Mouse (Mus musculus) bone marrow, adult 2 months (tissue): ENCODE data around the gene Klhl26. TPM values are rescaled to one million over a fixed set of nuclear protein-coding genes. Genes with fewer than 3 reads are reported as not detected.
A peak's percentile ranks its signal among the peaks of the same experiment; 100 is the strongest.

Experiments
- H3K27ac ChIP-seq: fragments of 200-500 bp; 2 replicates; pipeline ENCODE4 v1.5.1; 2012; ENCODE audit warnings: low read depth, mild to moderate bottlenecking, control low read depth, inconsistent platforms, low read length; ENCODE audit not compliant: control insufficient read depth, poor library complexity, insufficient read depth
- H3K4me1 ChIP-seq: fragments of 200-500 bp; 2 replicates; pipeline ENCODE4 v1.6.1; 2011; ENCODE audit warnings: low read length; ENCODE audit not compliant: control insufficient read depth, insufficient read depth
- H3K4me3 ChIP-seq: fragments of 200-500 bp; replicated peaks from 2 replicates; pipeline ENCODE3; 2011; ENCODE audit warnings: mild to moderate bottlenecking, low read depth, low read length, control low read depth; ENCODE audit not compliant: control insufficient read depth
- CTCF ChIP-seq: fragments of 200-500 bp; IDR thresholded peaks from 2 replicates; pipeline ENCODE4 v1.5.1; 2011; ENCODE audit warnings: low read length, control low read depth; ENCODE audit not compliant: control insufficient read depth, insufficient read depth
- POLR2A ChIP-seq: fragments of 200-500 bp; IDR thresholded peaks from 2 replicates; pipeline ENCODE4 v1.6.1; 2011; ENCODE audit warnings: low read depth, mild to moderate bottlenecking, control low read depth, low read length, borderline replicate concordance; ENCODE audit not compliant: control insufficient read depth
- WGBS: fragments of 180-500 bp; shearing (Covaris S2); methylation state at CpG from one replicate; pipeline ENCODE4 v1.1.7; 2018; 5-methylcytosine and 5-hydroxymethylcytosine counted together
- polyA plus RNA-seq: library from polyadenylated mRNA; stranded (reverse); fragments of >200 nt; gene quantifications from 2 replicates; pipeline ENCODE4 v1.2.4, GENCODE M21; 2011; ENCODE audit warnings: low replicate concordance; ENCODE audit not compliant: missing spikeins, insufficient read depth, insufficient read length

Klhl26 gene
- polyA plus RNA-seq, 1 experiment, result 11.0 TPM

GRCm38 (mm10) chr8:70419879-70420643 is 56.7 kb downstream of the Klhl26 start:
- no peak overlapping the region for H3K4me3 ChIP-seq
- WGBS, result 64% methylated on average over 11 of the region's 11 CpGs
- peaks cover 4% of the 10 kb centered on the region for H3K4me1 ChIP-seq
- H3K27ac ChIP-seq, result peak overlapping the region; percentile 16; the same call in 1 of the 2 replicates
- TF ChIP-seq CTCF, result no peak
- TF ChIP-seq POLR2A, result no peak

- H3K27ac ChIP-seq, result no peak overlapping the region
- H3K4me3 ChIP-seq, result no peak overlapping the region
- H3K4me1 ChIP-seq, result peaks cover 4% of the 10 kb centered on the region
- 89% methylated on average over 14 of the region's 14 CpGs for WGBS
- no peak for TF ChIP-seq POLR2A
- no peak for TF ChIP-seq CTCF
Measured at GRCm38 (mm10) chr8:70418954-70419353, 57.8 kb downstream of the Klhl26 start.

- no peak overlapping the region for H3K27ac ChIP-seq
- TF ChIP-seq CTCF, result no peak
- TF ChIP-seq POLR2A, result no peak
Measured at GRCm38 (mm10) chr8:70417914-70418313, 58.9 kb downstream of the Klhl26 start.

GRCm38 (mm10) chr8:70416941-70417340 is 59.8 kb downstream of the Klhl26 start:
- no peak overlapping the region for H3K4me3 ChIP-seq
- H3K27ac ChIP-seq, result no peak overlapping the region
- TF ChIP-seq CTCF (no peak), POLR2A (no peak)
- H3K4me1 ChIP-seq, result peaks cover 4% of the 10 kb centered on the region
- 86% methylated on average over 6 of the region's 6 CpGs for WGBS

More at GRCm38 (mm10) chr8:70417914-70418313, 58.9 kb downstream of the Klhl26 start:
- Histone ChIP-seq H3K4me1 (peaks cover 4% of the 10 kb centered on the region), H3K4me3 (no peak overlapping the region)
- WGBS, result 66% methylated on average over 10 of the region's 10 CpGs

GRCm38 (mm10) chr8:70415540-70416451 is 61.0 kb downstream of the Klhl26 start:
- Histone ChIP-seq H3K4me3 (no peak overlapping the region), H3K4me1 (peaks cover 4% of the 10 kb centered on the region), H3K27ac (no peak overlapping the region)
- 82% methylated on average over 8 of the region's 8 CpGs for WGBS
- no peak for TF ChIP-seq POLR2A
- TF ChIP-seq CTCF, result peak; percentile 43; the same call in 1 of the 2 replicates

GRCm38 (mm10) chr8:70414310-70414946 is 62.3 kb downstream of the Klhl26 start:
- no peak overlapping the region for H3K4me3 ChIP-seq
- WGBS, result 56% methylated on average over 6 of the region's 6 CpGs
- no peak overlapping the region for H3K27ac ChIP-seq
- H3K4me1 ChIP-seq, result no peaks in the 10 kb centered on the region; the same call in 1 of the 2 replicates
- TF ChIP-seq CTCF, result no peak
- TF ChIP-seq POLR2A, result no peak

- H3K4me1 ChIP-seq, result no peaks in the 10 kb centered on the region; the same call in 1 of the 2 replicates
- H3K4me3 ChIP-seq, result no peak overlapping the region
- WGBS, result 90% methylated on average over 5 of the region's 5 CpGs
- TF ChIP-seq CTCF (no peak), POLR2A (0 out of 2 replicates have a peak, but pooled peaks have one; percentile 9)
- H3K27ac ChIP-seq, result no peak overlapping the region
Measured at GRCm38 (mm10) chr8:70410281-70410680, 66.5 kb downstream of the Klhl26 start.
